Mouse (Mus musculus): ENCODE results near the gene 1700030K09Rik.

The 1700030K09Rik gene

GRCm38 (mm10) chr8:72498527-72498926 is 54.8 kb downstream of the 1700030K09Rik start:
- in situ Hi-C loops (cut with MboI; ENCODE audit: low pct_unique_long_range_greater_than_20kb in 1 of 2, low sequenced_read_pairs in 2 of 2, unreplicated experiment in 1 of 2) = no loop called here

GRCm38 (mm10) chr8:72499521-72500284 is 56.0 kb downstream of the 1700030K09Rik start:
- in situ Hi-C loops (cut with MboI; ENCODE audit: low pct_unique_long_range_greater_than_20kb in 1 of 2, low sequenced_read_pairs in 2 of 2, unreplicated experiment in 1 of 2) = no loop called here

- in situ Hi-C loops (cut with MboI; ENCODE audit: low pct_unique_long_range_greater_than_20kb in 1 of 2, low sequenced_read_pairs in 2 of 2, unreplicated experiment in 1 of 2) = no loop called here
Measured at GRCm38 (mm10) chr8:72500521-72500931, 56.8 kb downstream of the 1700030K09Rik start.

GRCm38 (mm10) chr8:72504137-72504536 is 60.5 kb downstream of the 1700030K09Rik start:
- in situ Hi-C loops (cut with MboI; ENCODE audit: low pct_unique_long_range_greater_than_20kb in 1 of 2, low sequenced_read_pairs in 2 of 2, unreplicated experiment in 1 of 2) = no loop called here

- in situ Hi-C loops (cut with MboI; ENCODE audit: low pct_unique_long_range_greater_than_20kb in 1 of 2, low sequenced_read_pairs in 2 of 2, unreplicated experiment in 1 of 2) = no loop called here
Measured at GRCm38 (mm10) chr8:72504637-72505314, 61.1 kb downstream of the 1700030K09Rik start.

- in situ Hi-C loops (cut with MboI; ENCODE audit: low pct_unique_long_range_greater_than_20kb in 1 of 2, low sequenced_read_pairs in 2 of 2, unreplicated experiment in 1 of 2) = no loop called here
Measured at GRCm38 (mm10) chr8:72507505-72507904, 63.8 kb downstream of the 1700030K09Rik start.

Data from mouse embryonic stem cell (cell line).